8 mouse cellular contexts compared by ENCODE assay signal in the genomic region with DNA sequence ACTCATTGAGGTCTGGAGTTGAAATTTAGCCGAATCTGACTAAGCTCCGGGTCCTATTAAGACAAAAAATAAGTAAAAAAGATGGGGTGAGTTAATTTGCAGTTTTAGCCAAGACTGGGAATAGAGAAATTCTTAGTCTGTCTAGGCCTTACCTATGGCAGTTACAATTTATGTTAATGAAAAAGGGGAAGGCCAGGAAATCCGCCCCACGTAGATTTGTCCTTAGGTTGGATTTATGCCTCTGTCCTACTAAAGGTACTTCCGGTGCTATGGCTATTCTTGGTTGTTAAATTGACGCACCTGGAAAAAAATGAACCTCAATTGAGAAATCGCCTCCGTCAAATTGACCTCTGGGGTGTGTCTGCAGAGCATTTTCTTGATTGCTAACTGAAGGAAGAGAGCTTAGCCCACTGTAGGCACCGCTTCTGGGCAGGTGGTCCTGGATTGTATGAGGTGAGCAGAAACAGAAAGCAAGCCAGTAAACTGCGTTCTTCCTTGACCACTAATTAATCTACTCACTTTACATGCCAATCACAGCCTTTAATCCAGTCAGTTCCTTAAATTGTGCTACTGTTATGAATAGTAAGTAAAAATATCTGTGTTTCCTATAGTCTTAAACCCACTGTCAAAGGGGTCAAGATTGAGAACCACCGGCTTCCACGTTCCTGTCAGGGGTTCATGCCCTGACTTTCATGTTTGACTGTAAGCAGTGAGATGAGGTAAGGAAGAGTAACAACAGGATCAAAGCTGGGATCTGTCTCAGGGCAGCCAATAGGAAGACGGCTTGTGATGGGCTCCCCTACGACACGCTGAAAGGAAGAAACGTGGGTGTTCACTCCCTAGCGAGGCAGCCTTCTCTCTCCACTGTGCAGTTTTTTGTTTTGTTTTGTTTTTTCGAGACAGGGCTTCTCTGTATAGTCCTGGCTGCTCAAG. TPM values are rescaled to one million over a fixed set of nuclear protein-coding genes. Genes with fewer than 3 reads are reported as not detected.
DNase-seq lines count a peak whose midpoint lies in the region; ATAC-seq lines count a peak whose summit lies in the region.

No protein-coding gene starts in this region.

- WGBS in heart, embryonic 10.5 days: 70% methylated on average over 18 of the region's 18 CpGs
- 74% methylated on average over 18 of the region's 18 CpGs for WGBS in hindbrain, embryonic 13.5 days
- WGBS in midbrain, embryonic 14.5 days: 75% methylated on average over 18 of the region's 18 CpGs

- H3K36me3 ChIP-seq in heart, embryonic 10.5 days: peaks cover 2% of the 10 kb centered on the region; the same call in 1 of the 2 replicates
- H3K36me3 ChIP-seq in hindbrain, embryonic 13.5 days: no peaks in the 10 kb centered on the region
- no peaks in the 10 kb centered on the region for H3K36me3 ChIP-seq in midbrain, embryonic 14.5 days (ENCODE audit: control insufficient read depth, insufficient read depth, low read length)

- H3K27ac ChIP-seq in heart, embryonic 10.5 days: peak overlapping the region; percentile 90
- H3K27ac ChIP-seq in hindbrain, embryonic 13.5 days: no peak overlapping the region
- no peak overlapping the region for H3K27ac ChIP-seq in midbrain, embryonic 14.5 days (replicated peaks; ENCODE audit: low read depth, low read length)

- H3K9me3 ChIP-seq in heart, embryonic 10.5 days: no peaks in the 10 kb centered on the region
- no peaks in the 10 kb centered on the region for H3K9me3 ChIP-seq in hindbrain, embryonic 13.5 days
- H3K9me3 ChIP-seq in midbrain, embryonic 14.5 days (ENCODE audit: control insufficient read depth, low read length): no peaks in the 10 kb centered on the region

- H3K4me1 ChIP-seq in heart, embryonic 10.5 days: peaks cover 30% of the 10 kb centered on the region
- H3K4me1 ChIP-seq in hindbrain, embryonic 13.5 days (replicated peaks): peaks cover 12% of the 10 kb centered on the region
- peaks cover 4% of the 10 kb centered on the region for H3K4me1 ChIP-seq in midbrain, embryonic 14.5 days (ENCODE audit: control insufficient read depth, insufficient read depth, low read length)

- no peak for DNase-seq in heart, embryonic 10.5 days (ENCODE audit: low spot score)
- DNase-seq in heart, adult 9 months (ENCODE audit: low spot score in 2 of 2): no peak
- peak; percentile 75 for DNase-seq in T-cell, adult 2 months (ENCODE audit: low spot score)
- no peak for DNase-seq in midbrain, embryonic 14.5 days
- no peak for DNase-seq in adrenal gland, adult 18-20 months (ENCODE audit: low spot score in 2 of 2)
- DNase-seq in embryo, embryonic 11 days: no peak
- DNase-seq in left cerebral cortex, adult 9 months (ENCODE audit: low spot score in 2 of 2): no peak

- no peaks in the 10 kb centered on the region for H3K27me3 ChIP-seq in heart, embryonic 10.5 days (ENCODE audit: insufficient read depth, poor library complexity, severe bottlenecking)
- 0 out of 2 replicates have a peak, but pooled peaks cover 7% of the 10 kb centered on the region for H3K27me3 ChIP-seq in hindbrain, embryonic 13.5 days
- H3K27me3 ChIP-seq in midbrain, embryonic 14.5 days (ENCODE audit: control insufficient read depth, insufficient read depth, low read length): no peaks in the 10 kb centered on the region

- H3K9ac ChIP-seq in hindbrain, embryonic 13.5 days: no peak overlapping the region
- no peak overlapping the region for H3K9ac ChIP-seq in midbrain, embryonic 14.5 days (replicated peaks; ENCODE audit: low read length)

- peak overlapping the region; percentile 62 for H3K4me2 ChIP-seq in hindbrain, embryonic 13.5 days
- peak overlapping the region; percentile 56 for H3K4me2 ChIP-seq in midbrain, embryonic 14.5 days (ENCODE audit: low read length)

- ATAC-seq in hindbrain, embryonic 13.5 days (ENCODE audit: low FRiP score): no peak
- ATAC-seq in midbrain, embryonic 14.5 days (ENCODE audit: low FRiP score, low TSS enrichment): no peak

- H3K4me3 ChIP-seq in heart, embryonic 10.5 days: peak overlapping the region; percentile 75
- H3K4me3 ChIP-seq in hindbrain, embryonic 13.5 days: peak overlapping the region; percentile 45; the same call in 1 of the 2 replicates
- 0 out of 2 replicates have a peak overlapping the region, but pooled peaks have one; percentile 33 for H3K4me3 ChIP-seq in midbrain, embryonic 14.5 days (replicated peaks; ENCODE audit: low read depth, low read length)

RNA-seq across cellular contexts. Expression of a gene that starts 0.8 kb away (rescaled TPM):
- 6.4 and 9.7 TPM in 2 replicates for polyA plus RNA-seq in heart, embryonic 10.5 days (2016; fragmentation: Nextera tagmentation; extraction: Ambion mirVana)
- polyA plus RNA-seq in hindbrain, embryonic 13.5 days (2015; fragmentation: Nextera tagmentation; extraction: Ambion mirVana): 1.6 and 1.7 TPM in 2 replicates
- polyA plus RNA-seq in midbrain, embryonic 14.5 days (2014; fragmentation: Nextera tagmentation; extraction: Ambion mirVana): 0.61 and 1.1 TPM in 2 replicates
- 10 to 100 TPM; 28.2 to 32.1 TPM for total RNA-seq in adrenal gland, adult 18-20 months (2021)

RNA-seq across cellular contexts. Expression of a gene that starts 1.0 kb away (rescaled TPM):
- polyA plus RNA-seq in heart, embryonic 10.5 days (2016; fragmentation: Nextera tagmentation; extraction: Ambion mirVana): 12.6 and 12.9 TPM in 2 replicates
- 7.3 and 8.2 TPM in 2 replicates for polyA plus RNA-seq in hindbrain, embryonic 13.5 days (2015; fragmentation: Nextera tagmentation; extraction: Ambion mirVana)
- polyA plus RNA-seq in midbrain, embryonic 14.5 days (2014; fragmentation: Nextera tagmentation; extraction: Ambion mirVana): 4.1 and 9.2 TPM in 2 replicates
- 1 to 10 TPM; 7.0 to 8.7 TPM for total RNA-seq in adrenal gland, adult 18-20 months (2021)
